Mouse (Mus musculus): ENCODE results near the gene Zfp687. TPM values are rescaled to one million over a fixed set of nuclear protein-coding genes. Genes with fewer than 3 reads are reported as not detected.

Zfp687 gene
- polyA plus RNA-seq, 1 experiment from 2014 or later = 19.9 TPM

GRCm38 (mm10) chr3:95015891-95016531 lies 763 bp upstream of the Zfp687 start:
- peak; percentile 86 for ATAC-seq
- Histone ChIP-seq H3K27ac (peak overlapping the region; percentile 97), H3K4me2 (replicated peaks) (peak overlapping the region; percentile 90), H3K36me3 (peaks cover 12% of the 10 kb centered on the region; the same call in 1 of the 2 replicates), H3K4me3 (replicated peaks) (peak overlapping the region; percentile 84), H3K9me3 (no peaks in the 10 kb centered on the region), H3K27me3 (replicated peaks) (no peaks in the 10 kb centered on the region), H3K4me1 (replicated peaks) (peaks cover 12% of the 10 kb centered on the region), H3K9ac (peak overlapping the region; percentile 55)
- WGBS = under 1% methylated on average over 40 of the region's 40 CpGs

DNA sequence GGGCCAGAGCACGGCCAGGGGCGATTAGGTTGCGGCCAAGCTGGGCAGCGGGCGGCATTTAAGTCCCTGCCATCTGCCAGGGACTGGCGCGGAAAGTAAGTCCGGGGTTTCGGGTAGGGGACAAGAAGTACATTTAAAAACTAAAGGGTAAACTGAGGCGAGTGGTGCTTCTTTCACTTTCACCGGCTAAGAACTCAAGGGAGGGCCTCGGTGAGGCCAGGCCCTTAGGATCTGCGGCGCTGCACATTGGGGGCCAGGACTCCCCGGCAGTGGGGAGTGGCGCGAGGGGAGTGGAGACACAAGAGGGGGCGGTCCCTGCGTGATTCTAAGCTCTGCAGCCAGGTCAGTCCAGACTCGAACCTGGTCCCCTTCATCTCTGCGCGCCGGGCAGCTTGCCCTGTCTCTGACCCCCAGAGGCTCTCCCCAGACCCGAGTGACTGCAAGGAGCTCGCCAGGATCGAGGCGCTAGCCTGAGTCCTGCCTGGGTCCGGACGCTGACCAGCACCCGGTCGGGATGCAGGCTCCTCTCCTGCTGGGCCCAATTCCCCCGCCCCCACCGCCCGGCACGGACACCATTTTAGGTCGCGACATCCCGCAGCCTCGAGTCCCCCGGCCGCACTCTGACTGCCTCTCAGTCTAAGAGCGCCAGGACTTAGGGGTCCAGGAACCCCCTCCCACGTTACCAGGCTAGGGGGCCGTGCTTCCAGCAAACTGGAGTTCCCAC lies 658 bp downstream of the Zfp687 start:
- Histone ChIP-seq H3K4me2 (replicated peaks) (peak overlapping the region; percentile 90), H3K9ac (peak overlapping the region; percentile 79), H3K27ac (peak overlapping the region; percentile 91), H3K36me3 (peaks cover 20% of the 10 kb centered on the region), H3K27me3 (replicated peaks) (no peaks in the 10 kb centered on the region), H3K4me3 (replicated peaks) (peak overlapping the region; percentile 84), H3K4me1 (replicated peaks) (peaks cover 12% of the 10 kb centered on the region), H3K9me3 (no peaks in the 10 kb centered on the region)
- ATAC-seq = peak; percentile 8
- WGBS = 1% methylated on average over 44 of the region's 44 CpGs

GRCm38 (mm10) chr3:95013699-95014427 lies 1.4 kb downstream of the Zfp687 start:
- ATAC-seq = no peak
- 17% methylated on average over 13 of the region's 13 CpGs for WGBS
- peak overlapping the region; percentile 90 for H3K4me2 ChIP-seq (replicated peaks)
- peaks cover 12% of the 10 kb centered on the region for H3K4me1 ChIP-seq (replicated peaks)
- H3K9me3 ChIP-seq = no peaks in the 10 kb centered on the region
- H3K9ac ChIP-seq = peak overlapping the region; percentile 79
- no peaks in the 10 kb centered on the region for H3K27me3 ChIP-seq (replicated peaks)
- peaks cover 27% of the 10 kb centered on the region for H3K36me3 ChIP-seq
- peak overlapping the region; percentile 84 for H3K4me3 ChIP-seq (replicated peaks)
- H3K27ac ChIP-seq = peak overlapping the region; percentile 91

GRCm38 (mm10) chr3:95012982-95013381 lies 2.3 kb downstream of the Zfp687 start:
- H3K4me3 ChIP-seq (replicated peaks) = no peak overlapping the region
- H3K27me3 ChIP-seq (replicated peaks) = no peaks in the 10 kb centered on the region
- no peak overlapping the region for H3K9ac ChIP-seq
- H3K27ac ChIP-seq = no peak overlapping the region
- H3K36me3 ChIP-seq = peaks cover 35% of the 10 kb centered on the region
- WGBS = 83% methylated on average over 3 of the region's 3 CpGs
- H3K9me3 ChIP-seq = no peaks in the 10 kb centered on the region
- peak overlapping the region; percentile 90 for H3K4me2 ChIP-seq (replicated peaks)
- H3K4me1 ChIP-seq (replicated peaks) = peaks cover 12% of the 10 kb centered on the region
- no peak for ATAC-seq

- H3K4me1 ChIP-seq (replicated peaks) = peaks cover 16% of the 10 kb centered on the region
- no peaks in the 10 kb centered on the region for H3K27me3 ChIP-seq (replicated peaks)
- no peak overlapping the region for H3K4me2 ChIP-seq (replicated peaks)
- no peak overlapping the region for H3K4me3 ChIP-seq (replicated peaks)
- ATAC-seq = no peak
- no peak overlapping the region for H3K9ac ChIP-seq
- 73% methylated on average over 7 of the region's 7 CpGs for WGBS
- H3K36me3 ChIP-seq = peaks cover 52% of the 10 kb centered on the region
- H3K27ac ChIP-seq = no peak overlapping the region
- H3K9me3 ChIP-seq = no peaks in the 10 kb centered on the region
These were observed 4.9 kb downstream of the Zfp687 start for GRCm38 (mm10) chr3:95010396-95010795.

DNA sequence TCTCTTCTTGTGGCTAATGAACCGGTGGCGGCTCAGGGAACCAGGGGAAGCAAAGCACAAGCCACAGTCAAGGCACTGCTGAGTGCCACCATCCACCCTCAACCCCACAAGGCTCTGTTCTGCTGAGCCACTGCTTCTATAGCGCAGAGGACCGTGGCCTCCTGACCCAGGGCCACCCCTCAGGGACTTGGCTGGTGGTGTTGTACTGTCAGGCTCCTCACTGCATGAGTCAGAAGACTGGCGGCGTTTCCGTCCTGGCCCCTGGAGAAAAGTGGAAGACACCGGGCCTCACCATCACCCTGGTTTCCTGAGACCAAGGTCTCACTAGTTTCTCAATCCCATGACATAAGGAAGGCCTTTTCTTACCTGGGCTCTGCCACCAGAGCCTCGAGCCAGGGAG lies 7.5 kb downstream of the Zfp687 start:
- 90% methylated on average over 9 of the region's 9 CpGs for WGBS
- Histone ChIP-seq H3K4me3 (replicated peaks) (no peak overlapping the region), H3K4me2 (replicated peaks) (no peak overlapping the region), H3K27ac (no peak overlapping the region), H3K9me3 (no peaks in the 10 kb centered on the region), H3K4me1 (replicated peaks) (0 out of 2 replicates have a peak, but pooled peaks cover 4% of the 10 kb centered on the region), H3K36me3 (peaks cover 65% of the 10 kb centered on the region), H3K27me3 (replicated peaks) (no peaks in the 10 kb centered on the region), H3K9ac (no peak overlapping the region)
- no peak for ATAC-seq

- Histone ChIP-seq H3K27ac (no peak overlapping the region), H3K9ac (no peak overlapping the region), H3K27me3 (replicated peaks) (no peaks in the 10 kb centered on the region), H3K4me2 (replicated peaks) (no peak overlapping the region), H3K4me1 (replicated peaks) (0 out of 2 replicates have a peak, but pooled peaks cover 4% of the 10 kb centered on the region), H3K4me3 (replicated peaks) (no peak overlapping the region), H3K36me3 (peaks cover 55% of the 10 kb centered on the region), H3K9me3 (no peaks in the 10 kb centered on the region)
- ATAC-seq = no peak
- 90% methylated on average over 3 of the region's 3 CpGs for WGBS
These were observed 9.6 kb downstream of the Zfp687 start for GRCm38 (mm10) chr3:95005651-95006050.

GRCm38 (mm10) chr3:95003273-95003672 lies 12.0 kb downstream of the Zfp687 start:
- Histone ChIP-seq H3K4me3 (replicated peaks) (no peak overlapping the region), H3K9ac (no peak overlapping the region), H3K4me1 (replicated peaks) (0 out of 2 replicates have a peak, but pooled peaks cover 4% of the 10 kb centered on the region), H3K36me3 (peaks cover 46% of the 10 kb centered on the region), H3K4me2 (replicated peaks) (no peak overlapping the region), H3K9me3 (no peaks in the 10 kb centered on the region), H3K27ac (no peak overlapping the region), H3K27me3 (replicated peaks) (no peaks in the 10 kb centered on the region)
- ATAC-seq = no peak

GRCm38 (mm10) chr3:95002569-95002968 lies 12.7 kb downstream of the Zfp687 start:
- Histone ChIP-seq H3K4me3 (replicated peaks) (no peak overlapping the region), H3K9ac (no peak overlapping the region), H3K4me1 (replicated peaks) (0 out of 2 replicates have a peak, but pooled peaks cover 4% of the 10 kb centered on the region), H3K36me3 (peaks cover 46% of the 10 kb centered on the region), H3K27me3 (replicated peaks) (no peaks in the 10 kb centered on the region), H3K9me3 (no peaks in the 10 kb centered on the region), H3K27ac (no peak overlapping the region), H3K4me2 (replicated peaks) (no peak overlapping the region)
- ATAC-seq = no peak
- 80% methylated on average over 4 of the region's 4 CpGs for WGBS

DNA sequence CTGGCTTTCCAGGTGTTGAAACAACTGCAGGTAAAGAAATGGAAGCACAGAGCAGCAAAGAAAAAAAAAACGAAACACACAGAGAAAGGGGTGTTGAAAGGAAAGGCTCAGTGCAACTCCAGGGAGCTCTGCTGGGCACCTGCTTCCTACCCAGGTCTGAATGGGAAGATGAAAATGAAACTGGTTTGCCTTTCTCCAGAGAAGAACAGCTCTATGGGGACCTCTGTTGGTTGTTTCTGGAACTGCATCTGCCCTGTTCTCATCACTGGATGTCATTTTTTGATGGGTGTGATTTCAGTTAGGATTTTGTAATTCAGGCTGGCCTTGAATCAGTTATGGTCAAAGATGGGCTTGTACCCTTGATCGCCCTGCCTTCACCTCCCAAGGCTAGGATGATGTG lies 18.3 kb downstream of the Zfp687 start:
- no peaks in the 10 kb centered on the region for H3K9me3 ChIP-seq
- H3K27ac ChIP-seq = no peak overlapping the region
- 27% methylated on average over 2 of the region's 2 CpGs for WGBS
- no peak overlapping the region for H3K4me2 ChIP-seq (replicated peaks)
- no peak overlapping the region for H3K9ac ChIP-seq
- no peaks in the 10 kb centered on the region for H3K27me3 ChIP-seq (replicated peaks)
- no peak overlapping the region for H3K4me3 ChIP-seq (replicated peaks)
- peak; percentile 57; the same call in 1 of the 2 replicates for ATAC-seq
- H3K4me1 ChIP-seq (replicated peaks) = no peaks in the 10 kb centered on the region
- H3K36me3 ChIP-seq = peaks cover 39% of the 10 kb centered on the region

- Histone ChIP-seq H3K4me1 (replicated peaks) (peaks cover 29% of the 10 kb centered on the region), H3K27me3 (replicated peaks) (no peaks in the 10 kb centered on the region), H3K27ac (peak overlapping the region; percentile 9), H3K9me3 (no peaks in the 10 kb centered on the region), H3K9ac (no peak overlapping the region), H3K4me2 (replicated peaks) (peak overlapping the region; percentile 18), H3K36me3 (peaks cover 12% of the 10 kb centered on the region), H3K4me3 (replicated peaks) (no peak overlapping the region)
- 29% methylated on average over 9 of the region's 9 CpGs for WGBS
- peak; percentile 53 for ATAC-seq
These were observed 26.0 kb downstream of the Zfp687 start for GRCm38 (mm10) chr3:94989159-94989761.

DNA sequence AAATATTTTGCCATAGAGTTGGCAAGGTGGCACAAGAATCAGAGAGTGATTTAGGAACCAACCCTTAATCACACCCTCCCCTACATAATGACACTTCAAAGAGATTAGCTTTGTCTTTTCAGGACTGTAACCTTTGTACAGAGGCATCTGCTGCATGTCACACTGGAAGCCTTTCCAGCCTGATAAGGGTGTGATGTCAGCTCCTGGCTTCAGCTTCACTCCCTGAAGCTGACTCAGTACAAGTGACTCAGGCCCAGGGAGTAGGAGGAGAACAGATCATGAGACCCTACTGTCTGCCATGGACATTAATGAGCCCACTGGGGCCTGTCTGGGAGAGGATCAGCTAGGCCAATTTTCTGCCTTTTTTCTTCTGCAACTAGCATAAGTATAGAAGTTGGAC lies 27.7 kb downstream of the Zfp687 start:
- no peak overlapping the region for H3K27ac ChIP-seq

More for the DNA sequence above, 27.7 kb downstream of the Zfp687 start:
- Histone ChIP-seq H3K9me3 (no peaks in the 10 kb centered on the region), H3K4me2 (replicated peaks) (no peak overlapping the region), H3K36me3 (peaks cover 5% of the 10 kb centered on the region), H3K4me3 (replicated peaks) (no peak overlapping the region), H3K9ac (no peak overlapping the region), H3K27me3 (replicated peaks) (no peaks in the 10 kb centered on the region), H3K4me1 (replicated peaks) (peaks cover 29% of the 10 kb centered on the region)
- ATAC-seq = peak; percentile 91

All from intestine, embryonic 15.5 days (tissue).